Mouse (Mus musculus) midbrain, embryonic 11.5 days (tissue): ENCODE measurements around the gene Tlr4. TPM values are rescaled to one million over a fixed set of nuclear protein-coding genes. Genes with fewer than 3 reads are reported as not detected.

Source experiments
- ATAC-seq: fragments of 200-750 bp; cut with Nextera tagmentation; 2 replicates; pipeline ENCODE4 v1.8.0; 2017; ENCODE audit warnings: moderate TSS enrichment, moderate library complexity; ENCODE audit not compliant: low FRiP score
- DNase-seq: peaks from one replicate; pipeline ENCODE4 v3.0.0; 2015; ENCODE audit warnings: low spot score; ENCODE audit errors: missing footprints
- H3K27ac ChIP-seq: fragments of 300-500 bp; sonication (generic); 2 replicates; pipeline ENCODE4 v1.5.1; 2014; ENCODE audit warnings: low read depth, low read length
- H3K27me3 ChIP-seq: fragments of 300-500 bp; sonication (generic); 2 replicates; pipeline ENCODE4 v1.6.1; 2014; ENCODE audit warnings: mild to moderate bottlenecking, low read length, moderate library complexity, mixed read lengths; ENCODE audit not compliant: control insufficient read depth, insufficient read depth
- H3K36me3 ChIP-seq: fragments of 300-500 bp; sonication (generic); 2 replicates; pipeline ENCODE4 v1.6.1; 2014; ENCODE audit warnings: mild to moderate bottlenecking, low read length, moderate library complexity, mixed read lengths; ENCODE audit not compliant: control insufficient read depth, insufficient read depth
- H3K4me1 ChIP-seq: fragments of 300-500 bp; sonication (generic); 2 replicates; pipeline ENCODE4 v1.6.1; 2014; ENCODE audit warnings: low read length; ENCODE audit not compliant: control insufficient read depth, insufficient read depth
- H3K4me2 ChIP-seq: fragments of 300-500 bp; sonication (generic); 2 replicates; pipeline ENCODE4 v1.6.1; 2014; ENCODE audit warnings: mild to moderate bottlenecking, moderate library complexity
- H3K4me3 ChIP-seq: fragments of 300-500 bp; sonication (generic); 2 replicates; pipeline ENCODE4 v1.5.1; 2014; ENCODE audit warnings: low read depth, low read length
- H3K9ac ChIP-seq: fragments of 300-500 bp; sonication (generic); 2 replicates; pipeline ENCODE4 v1.6.1; 2014; ENCODE audit warnings: low read length
- H3K9me3 ChIP-seq: fragments of 300-500 bp; sonication (generic); 2 replicates; pipeline ENCODE4 v1.6.1; 2016; ENCODE audit warnings: low read length; ENCODE audit not compliant: control insufficient read depth
- WGBS: fragments of 180-500 bp; shearing (Covaris S2); extraction: QIAGEN DNeasy Blood & Tissue Kit; methylation state at CpG from one replicate; pipeline ENCODE4 v1.1.7; 2014; 5-methylcytosine and 5-hydroxymethylcytosine counted together
- polyA plus RNA-seq: library from polyadenylated mRNA; unstranded; fragments of >200 nt; fragmentation: Nextera tagmentation; extraction: Ambion mirVana; gene quantifications from 2 replicates; pipeline ENCODE4 v1.2.1, GENCODE M21; 2014

The Tlr4 gene
- polyA plus RNA-seq, 1 experiment from 2014 or later = 0.74 TPM

- no peak overlapping the region for H3K4me3 ChIP-seq
- H3K9me3 ChIP-seq = no peaks in the 10 kb centered on the region
- WGBS = 90% methylated on average over 1 of the region's 1 CpGs
- DNase-seq (no peak), ATAC-seq (no peak)
- no peak overlapping the region for H3K27ac ChIP-seq
- no peak overlapping the region for H3K4me2 ChIP-seq
- no peaks in the 10 kb centered on the region for H3K4me1 ChIP-seq
- no peaks in the 10 kb centered on the region for H3K27me3 ChIP-seq
- H3K36me3 ChIP-seq = no peaks in the 10 kb centered on the region
- no peak overlapping the region for H3K9ac ChIP-seq
Observed at GRCm38 (mm10) chr4:66881496-66881895, 54.1 kb downstream of the Tlr4 start.

GRCm38 (mm10) chr4:66883264-66883663 is 55.9 kb downstream of the Tlr4 start:
- Histone ChIP-seq H3K4me1 (no peaks in the 10 kb centered on the region), H3K4me3 (no peak overlapping the region), H3K9ac (no peak overlapping the region), H3K36me3 (no peaks in the 10 kb centered on the region), H3K27ac (no peak overlapping the region), H3K4me2 (no peak overlapping the region), H3K9me3 (no peaks in the 10 kb centered on the region), H3K27me3 (no peaks in the 10 kb centered on the region)
- DNase-seq (no peak), ATAC-seq (no peak)
- WGBS = 92% methylated on average over 5 of the region's 5 CpGs

GRCm38 (mm10) chr4:66894547-66894946 is 67.2 kb downstream of the Tlr4 start:
- Histone ChIP-seq H3K36me3 (no peaks in the 10 kb centered on the region), H3K9me3 (no peaks in the 10 kb centered on the region), H3K27me3 (no peaks in the 10 kb centered on the region), H3K4me2 (no peak overlapping the region), H3K4me3 (no peak overlapping the region), H3K4me1 (no peaks in the 10 kb centered on the region), H3K27ac (no peak overlapping the region), H3K9ac (no peak overlapping the region)
- 62% methylated on average over 2 of the region's 2 CpGs for WGBS
- ATAC-seq (no peak), DNase-seq (no peak)

- H3K4me2 ChIP-seq = no peak overlapping the region
- no peak for ATAC-seq
- no peaks in the 10 kb centered on the region for H3K36me3 ChIP-seq
- H3K4me1 ChIP-seq = no peaks in the 10 kb centered on the region
- WGBS = 83% methylated on average over 7 of the region's 7 CpGs
- H3K27me3 ChIP-seq = no peaks in the 10 kb centered on the region
- no peaks in the 10 kb centered on the region for H3K9me3 ChIP-seq
- no peak overlapping the region for H3K4me3 ChIP-seq
- no peak overlapping the region for H3K9ac ChIP-seq
- H3K27ac ChIP-seq = no peak overlapping the region
- DNase-seq = no peak
Observed at GRCm38 (mm10) chr4:66894981-66895380, 67.6 kb downstream of the Tlr4 start.

GRCm38 (mm10) chr4:66900126-66900525 is 72.7 kb downstream of the Tlr4 start:
- no peak overlapping the region for H3K9ac ChIP-seq
- H3K4me3 ChIP-seq = no peak overlapping the region
- no peak overlapping the region for H3K27ac ChIP-seq
- DNase-seq = no peak
- H3K4me1 ChIP-seq = no peaks in the 10 kb centered on the region
- ATAC-seq = no peak
- H3K27me3 ChIP-seq = no peaks in the 10 kb centered on the region
- no peaks in the 10 kb centered on the region for H3K36me3 ChIP-seq
- H3K4me2 ChIP-seq = no peak overlapping the region
- H3K9me3 ChIP-seq = no peaks in the 10 kb centered on the region

GRCm38 (mm10) chr4:66901498-66901897 is 74.1 kb downstream of the Tlr4 start:
- no peak overlapping the region for H3K27ac ChIP-seq
- H3K4me3 ChIP-seq = no peak overlapping the region
- ATAC-seq = no peak
- H3K27me3 ChIP-seq = no peaks in the 10 kb centered on the region
- no peaks in the 10 kb centered on the region for H3K36me3 ChIP-seq
- H3K9ac ChIP-seq = no peak overlapping the region
- H3K9me3 ChIP-seq = no peaks in the 10 kb centered on the region
- DNase-seq = no peak
- no peaks in the 10 kb centered on the region for H3K4me1 ChIP-seq
- no peak overlapping the region for H3K4me2 ChIP-seq

GRCm38 (mm10) chr4:66908376-66908775 is 81.0 kb downstream of the Tlr4 start:
- H3K27me3 ChIP-seq = no peaks in the 10 kb centered on the region
- H3K36me3 ChIP-seq = no peaks in the 10 kb centered on the region
- no peak overlapping the region for H3K27ac ChIP-seq
- H3K4me1 ChIP-seq = no peaks in the 10 kb centered on the region
- ATAC-seq (no peak), DNase-seq (no peak)
- H3K9ac ChIP-seq = no peak overlapping the region
- H3K4me3 ChIP-seq = no peak overlapping the region
- no peaks in the 10 kb centered on the region for H3K9me3 ChIP-seq
- no peak overlapping the region for H3K4me2 ChIP-seq

GRCm38 (mm10) chr4:66919630-66920372 is 92.4 kb downstream of the Tlr4 start:
- Histone ChIP-seq H3K9ac (no peak overlapping the region), H3K4me3 (no peak overlapping the region), H3K36me3 (no peaks in the 10 kb centered on the region), H3K27me3 (no peaks in the 10 kb centered on the region), H3K9me3 (no peaks in the 10 kb centered on the region), H3K4me2 (no peak overlapping the region), H3K27ac (no peak overlapping the region), H3K4me1 (no peaks in the 10 kb centered on the region)
- ATAC-seq (no peak), DNase-seq (no peak)
- 90% methylated on average over 3 of the region's 3 CpGs for WGBS

GRCm38 (mm10) chr4:66923616-66924276 is 96.4 kb downstream of the Tlr4 start:
- H3K4me3 ChIP-seq = no peak overlapping the region
- WGBS = 80% methylated on average over 3 of the region's 3 CpGs
- ATAC-seq = 0 out of 2 replicates have a peak, but pooled peaks have one; percentile 42

More at GRCm38 (mm10) chr4:66923616-66924276, 96.4 kb downstream of the Tlr4 start:
- Histone ChIP-seq H3K27ac (no peak overlapping the region), H3K27me3 (no peaks in the 10 kb centered on the region), H3K4me1 (no peaks in the 10 kb centered on the region), H3K9ac (no peak overlapping the region), H3K4me2 (no peak overlapping the region), H3K9me3 (no peaks in the 10 kb centered on the region), H3K36me3 (no peaks in the 10 kb centered on the region)
- DNase-seq = no peak
